Mouse (Mus musculus) limb, embryonic 15.5 days (tissue): ENCODE data around the gene Becn1. TPM values are rescaled to one million over a fixed set of nuclear protein-coding genes. Genes with fewer than 3 reads are reported as not detected.

Experiments used
- ATAC-seq: fragments of 200-750 bp; cut with Nextera tagmentation; 2 replicates; pipeline ENCODE4 v1.8.0; 2017; ENCODE audit warnings: low read depth, moderate TSS enrichment; ENCODE audit not compliant: insufficient number of reproducible peaks, low FRiP score, low TSS enrichment
- H3K27ac ChIP-seq: fragments of 300-500 bp; sonication (generic); 2 replicates; pipeline ENCODE4 v1.5.1; 2015; ENCODE audit warnings: moderate library complexity, mild to moderate bottlenecking, inconsistent platforms
- H3K27me3 ChIP-seq: fragments of 300-500 bp; sonication (generic); 2 replicates; pipeline ENCODE4 v1.6.1; 2015; ENCODE audit warnings: inconsistent platforms
- H3K36me3 ChIP-seq: fragments of 300-500 bp; sonication (generic); 2 replicates; pipeline ENCODE4 v1.6.1; 2015; ENCODE audit warnings: inconsistent platforms
- H3K4me1 ChIP-seq: fragments of 300-500 bp; sonication (generic); 2 replicates; pipeline ENCODE4 v1.6.1; 2015; ENCODE audit warnings: inconsistent platforms
- H3K4me2 ChIP-seq: fragments of 300-500 bp; sonication (generic); 2 replicates; pipeline ENCODE4 v1.6.1; 2015; ENCODE audit warnings: mild to moderate bottlenecking, inconsistent platforms
- H3K4me3 ChIP-seq: fragments of 300-500 bp; sonication (generic); 2 replicates; pipeline ENCODE4 v1.5.1; 2015; ENCODE audit warnings: mild to moderate bottlenecking, inconsistent platforms
- H3K9ac ChIP-seq: fragments of 300-500 bp; sonication (generic); 2 replicates; pipeline ENCODE4 v1.6.1; 2015; ENCODE audit warnings: inconsistent platforms
- H3K9me3 ChIP-seq: fragments of 300-500 bp; sonication (generic); 2 replicates; pipeline ENCODE4 v1.6.1; 2016; ENCODE audit warnings: inconsistent platforms
- WGBS: fragments of 180-500 bp; shearing (Covaris S2); methylation state at CpG from one replicate; pipeline ENCODE4 v1.1.7; 2015; 5-methylcytosine and 5-hydroxymethylcytosine counted together
- polyA plus RNA-seq: library from polyadenylated mRNA; unstranded; fragments of >200 nt; fragmentation: Nextera tagmentation; extraction: Ambion mirVana; gene quantifications from 2 replicates; pipeline ENCODE4 v1.2.1, GENCODE M21; 2015

The Becn1 gene
- polyA plus RNA-seq, 1 experiment from 2014 or later, result 128 TPM

- no peak overlapping the region for H3K9ac ChIP-seq
- ATAC-seq, result no peak
- peaks cover 50% of the 10 kb centered on the region for H3K27me3 ChIP-seq
- peaks cover 57% of the 10 kb centered on the region for H3K4me1 ChIP-seq
- no peaks in the 10 kb centered on the region for H3K9me3 ChIP-seq
- WGBS, result 12% methylated on average over 32 of the region's 32 CpGs
- H3K27ac ChIP-seq, result no peak overlapping the region
- H3K4me3 ChIP-seq, result no peak overlapping the region
- no peak overlapping the region for H3K4me2 ChIP-seq
- H3K36me3 ChIP-seq, result 0 out of 2 replicates have a peak, but pooled peaks cover 5% of the 10 kb centered on the region
These were observed 38.7 kb downstream of the Becn1 start for GRCm38 (mm10) chr11:101263138-101263988.

- peaks cover 61% of the 10 kb centered on the region for H3K4me1 ChIP-seq
- peaks cover 48% of the 10 kb centered on the region for H3K27me3 ChIP-seq
- no peaks in the 10 kb centered on the region for H3K9me3 ChIP-seq
- 0 out of 2 replicates have a peak, but pooled peaks cover 11% of the 10 kb centered on the region for H3K36me3 ChIP-seq
- H3K4me2 ChIP-seq, result peak overlapping the region; percentile 97
- 0 out of 2 replicates have a peak overlapping the region, but pooled peaks have one; percentile 7 for H3K9ac ChIP-seq
- no peak overlapping the region for H3K27ac ChIP-seq
- ATAC-seq, result no peak
- peak overlapping the region; percentile 58 for H3K4me3 ChIP-seq
- WGBS, result 2% methylated on average over 24 of the region's 24 CpGs
These were observed 39.7 kb downstream of the Becn1 start for GRCm38 (mm10) chr11:101262272-101262967.

GRCm38 (mm10) chr11:101260826-101261380 lies 41.2 kb downstream of the Becn1 start:
- Histone ChIP-seq H3K27me3 (peaks cover 38% of the 10 kb centered on the region), H3K9ac (peak overlapping the region; percentile 61), H3K4me3 (peak overlapping the region; percentile 58), H3K4me1 (peaks cover 61% of the 10 kb centered on the region), H3K36me3 (peaks cover 18% of the 10 kb centered on the region; the same call in 1 of the 2 replicates), H3K4me2 (peak overlapping the region; percentile 97), H3K9me3 (no peaks in the 10 kb centered on the region), H3K27ac (peak overlapping the region; percentile 77)
- ATAC-seq, result no peak; the same call in 1 of the 2 replicates
- under 1% methylated on average over 30 of the region's 30 CpGs for WGBS

GRCm38 (mm10) chr11:101259948-101260825 lies 41.9 kb downstream of the Becn1 start, which contains the start of gene Wnk4:
Gene Wnk4 (plus strand): TSS chr11:101260567.
- H3K36me3 ChIP-seq, result peaks cover 19% of the 10 kb centered on the region; the same call in 1 of the 2 replicates
- WGBS, result 0% methylated on average over 43 of the region's 43 CpGs
- H3K4me1 ChIP-seq, result peaks cover 58% of the 10 kb centered on the region
- peaks cover 31% of the 10 kb centered on the region for H3K27me3 ChIP-seq
- peak within 1 kb of the TSS; percentile 77 for H3K27ac ChIP-seq
- H3K9me3 ChIP-seq, result no peaks in the 10 kb centered on the region
- H3K4me2 ChIP-seq, result peak within 1 kb of the TSS; percentile 97
- ATAC-seq, result peak; percentile 79
- H3K4me3 ChIP-seq, result peak within 1 kb of the TSS; percentile 58
- H3K9ac ChIP-seq, result peak within 1 kb of the TSS; percentile 61

GRCm38 (mm10) chr11:101259261-101259712 lies 42.8 kb downstream of the Becn1 start:
- 16% methylated on average over 6 of the region's 6 CpGs for WGBS
- Histone ChIP-seq H3K9ac (no peak overlapping the region), H3K4me2 (peak overlapping the region; percentile 97), H3K27ac (peak overlapping the region; percentile 77), H3K9me3 (no peaks in the 10 kb centered on the region), H3K4me3 (peak overlapping the region; percentile 58; the same call in 1 of the 2 replicates), H3K27me3 (peaks cover 25% of the 10 kb centered on the region), H3K4me1 (peaks cover 58% of the 10 kb centered on the region), H3K36me3 (peaks cover 19% of the 10 kb centered on the region; the same call in 1 of the 2 replicates)
- 0 out of 2 replicates have a peak, but pooled peaks have one; percentile 0 for ATAC-seq

GRCm38 (mm10) chr11:101255826-101256775 lies 46.0 kb downstream of the Becn1 start:
- no peak overlapping the region for H3K27ac ChIP-seq
- no peak for ATAC-seq
- H3K36me3 ChIP-seq, result peaks cover 19% of the 10 kb centered on the region; the same call in 1 of the 2 replicates
- H3K4me1 ChIP-seq, result peaks cover 43% of the 10 kb centered on the region
- H3K27me3 ChIP-seq, result no peaks in the 10 kb centered on the region
- no peak overlapping the region for H3K9ac ChIP-seq
- 90% methylated on average over 13 of the region's 13 CpGs for WGBS
- H3K9me3 ChIP-seq, result no peaks in the 10 kb centered on the region
- no peak overlapping the region for H3K4me3 ChIP-seq
- no peak overlapping the region for H3K4me2 ChIP-seq

GRCm38 (mm10) chr11:101253613-101254389 lies 48.3 kb downstream of the Becn1 start, which contains the start of gene Vps25:
Gene Vps25 (plus strand): TSS chr11:101253707.
- H3K9me3 ChIP-seq, result no peaks in the 10 kb centered on the region
- under 1% methylated on average over 40 of the region's 40 CpGs for WGBS

GRCm38 (mm10) chr11:101252941-101253340 lies 49.1 kb downstream of the Becn1 start:
- H3K36me3 ChIP-seq, result peaks cover 11% of the 10 kb centered on the region; the same call in 1 of the 2 replicates
- H3K4me2 ChIP-seq, result peak overlapping the region; percentile 85
- no peaks in the 10 kb centered on the region for H3K9me3 ChIP-seq
- H3K27ac ChIP-seq, result peak overlapping the region; percentile 92
- H3K9ac ChIP-seq, result peak overlapping the region; percentile 15
- ATAC-seq, result no peak
- H3K4me1 ChIP-seq, result peaks cover 18% of the 10 kb centered on the region
- H3K27me3 ChIP-seq, result peaks cover under 1% of the 10 kb centered on the region; the same call in 1 of the 2 replicates
- 7% methylated on average over 7 of the region's 7 CpGs for WGBS
- H3K4me3 ChIP-seq, result peak overlapping the region; percentile 68

More at GRCm38 (mm10) chr11:101253613-101254389, 48.3 kb downstream of the Becn1 start, which contains the start of gene Vps25:
- Histone ChIP-seq H3K27me3 (no peaks in the 10 kb centered on the region), H3K4me2 (peak within 1 kb of the TSS; percentile 85), H3K4me3 (peak within 1 kb of the TSS; percentile 68), H3K4me1 (peaks cover 20% of the 10 kb centered on the region), H3K36me3 (peaks cover 18% of the 10 kb centered on the region; the same call in 1 of the 2 replicates), H3K9ac (peak within 1 kb of the TSS; percentile 65), H3K27ac (peak within 1 kb of the TSS; percentile 92)
- ATAC-seq, result peak; percentile 66

- 74% methylated on average over 2 of the region's 2 CpGs for WGBS
- Histone ChIP-seq H3K4me3 (no peak overlapping the region), H3K36me3 (peaks cover 3% of the 10 kb centered on the region; the same call in 1 of the 2 replicates), H3K9ac (no peak overlapping the region), H3K9me3 (no peaks in the 10 kb centered on the region), H3K27ac (no peak overlapping the region), H3K27me3 (peaks cover 9% of the 10 kb centered on the region), H3K4me1 (peaks cover 33% of the 10 kb centered on the region), H3K4me2 (no peak overlapping the region)
- ATAC-seq, result no peak
These were observed 51.1 kb downstream of the Becn1 start for GRCm38 (mm10) chr11:101251031-101251430.
